Mouse (Mus musculus) CH12.LX (cell line): ENCODE results near the gene Cort. TPM values are rescaled to one million over a fixed set of nuclear protein-coding genes. Genes with fewer than 3 reads are reported as not detected.
A peak's percentile ranks its signal among the peaks of the same experiment; 100 is the strongest.

Experiments used
- DNase-seq: peaks from one replicate; pipeline ENCODE4 v3.0.0-alpha.2; 2013; ENCODE audit errors: extremely low read depth
- H3K27ac ChIP-seq: 2 replicates; pipeline ENCODE4 v1.5.1; 2012; ENCODE audit warnings: low read depth, mild to moderate bottlenecking, control low read depth, moderate library complexity; ENCODE audit not compliant: insufficient read depth
- H3K27me3 ChIP-seq: replicated peaks from 2 replicates; pipeline ENCODE3; 2012; ENCODE audit warnings: inconsistent platforms
- H3K36me3 ChIP-seq, 2 experiments: replicated peaks in 1 of 2; 2 replicates each; pipeline versions ENCODE3 to v1.6.1; 2012; ENCODE audit warnings: inconsistent platforms in 1 of 2, low read length in 1 of 2, mild to moderate bottlenecking in 1 of 2, mixed read lengths in 1 of 2, moderate library complexity in 1 of 2; ENCODE audit not compliant: control insufficient read depth in 1 of 2, insufficient read depth in 1 of 2
- H3K4me1 ChIP-seq, 2 experiments: 2 replicates each; pipeline ENCODE4 v1.6.1; 2012; ENCODE audit warnings: inconsistent platforms in 1 of 2, moderate library complexity in 1 of 2; ENCODE audit not compliant: insufficient read depth in 2 of 2, control insufficient read depth in 1 of 2
- H3K4me2 ChIP-seq: 2 replicates; pipeline ENCODE4 v1.6.1; 2012; ENCODE audit warnings: low read depth, mild to moderate bottlenecking, control low read depth; ENCODE audit not compliant: poor library complexity, insufficient read depth, severe bottlenecking
- H3K4me3 ChIP-seq, 3 experiments: fragments of 150-350 bp in 1 of 3; sonication (generic) in 1 of 3; replicated peaks in 1 of 3; 2 replicates each; pipeline versions ENCODE3 to v1.5.1; 2011 to 2012; ENCODE audit warnings: low read depth in 2 of 3, low read length in 2 of 3, mild to moderate bottlenecking in 2 of 3, moderate library complexity in 2 of 3, control low read depth in 1 of 3, improper control_type of control experiment in 1 of 3, inconsistent platforms in 1 of 3, mixed read lengths in 1 of 3; ENCODE audit not compliant: poor library complexity in 1 of 3
- H3K79me2 ChIP-seq: replicated peaks from 2 replicates; pipeline ENCODE4 v1.6.1; 2012; ENCODE audit warnings: mild to moderate bottlenecking, moderate library complexity; ENCODE audit not compliant: control insufficient read depth, poor library complexity, insufficient read depth, severe bottlenecking; ENCODE audit errors: extremely low read depth
- H3K9ac ChIP-seq: 2 replicates; pipeline ENCODE4 v1.6.1; 2012; ENCODE audit warnings: low read depth, mild to moderate bottlenecking, control low read depth, moderate library complexity; ENCODE audit not compliant: insufficient read depth
- H3K9me3 ChIP-seq: replicated peaks from 2 replicates; pipeline ENCODE3; 2012; ENCODE audit warnings: low read length, inconsistent platforms, mixed read lengths
- BHLHE40 ChIP-seq: IDR thresholded peaks from 2 replicates; pipeline ENCODE4 v1.6.1; 2011; ENCODE audit warnings: mild to moderate bottlenecking, low read depth, low read length, improper control_type of control experiment
- CHD1 ChIP-seq: IDR thresholded peaks from 2 replicates; pipeline ENCODE4 v1.6.1; 2012; ENCODE audit warnings: low read depth, low read length, improper control_type of control experiment, inconsistent platforms
- CHD2 ChIP-seq: IDR thresholded peaks from 2 replicates; pipeline ENCODE4 v1.6.1; 2011; ENCODE audit warnings: low read length, improper control_type of control experiment
- CTCF ChIP-seq, 2 experiments: IDR thresholded peaks in 1 of 2; conservative IDR thresholded peaks in 1 of 2; 2 replicates each; pipeline ENCODE4 v1.5.1; 2011 to 2012; ENCODE audit warnings: low read depth in 2 of 2, low read length in 2 of 2, improper control_type of control experiment in 1 of 2, inconsistent platforms in 1 of 2, mild to moderate bottlenecking in 1 of 2, moderate library complexity in 1 of 2
- E2F4 ChIP-seq: IDR thresholded peaks from 2 replicates; pipeline ENCODE4 v1.6.1; 2011; ENCODE audit warnings: low read depth, low read length, improper control_type of control experiment; ENCODE audit not compliant: insufficient replicate concordance
- ELF1 ChIP-seq: IDR thresholded peaks from 2 replicates; pipeline ENCODE4 v1.6.1; 2014; ENCODE audit warnings: low read depth, mild to moderate bottlenecking, inconsistent platforms, low read length, improper control_type of control experiment
- EP300 ChIP-seq: IDR thresholded peaks from 2 replicates; pipeline ENCODE4 v1.6.1; 2011; ENCODE audit warnings: low read length, improper control_type of control experiment
- ETS1 ChIP-seq: conservative IDR thresholded peaks from 2 replicates; pipeline ENCODE4 v1.6.1; 2012; ENCODE audit warnings: low read depth, mild to moderate bottlenecking, inconsistent platforms, low read length, improper control_type of control experiment, moderate library complexity
- GABPA ChIP-seq: IDR thresholded peaks from 2 replicates; pipeline ENCODE4 v1.6.1; 2012; ENCODE audit warnings: low read depth, low read length, improper control_type of control experiment, inconsistent platforms; ENCODE audit not compliant: insufficient replicate concordance
- HCFC1 ChIP-seq: IDR thresholded peaks from 2 replicates; pipeline ENCODE4 v1.6.1; 2012; ENCODE audit warnings: low read depth, mild to moderate bottlenecking, inconsistent platforms, low read length, improper control_type of control experiment
- IRF4 ChIP-seq: IDR thresholded peaks from 2 replicates; pipeline ENCODE4 v1.6.1; 2014; ENCODE audit warnings: low read depth, mild to moderate bottlenecking, inconsistent platforms, low read length, improper control_type of control experiment
- JUN ChIP-seq: IDR thresholded peaks from 2 replicates; pipeline ENCODE4 v1.6.1; 2011; ENCODE audit warnings: low read depth, mild to moderate bottlenecking, low read length, improper control_type of control experiment, moderate library complexity; ENCODE audit not compliant: insufficient read depth
- JUND ChIP-seq: conservative IDR thresholded peaks from 2 replicates; pipeline ENCODE4 v1.6.1; 2011; ENCODE audit warnings: low read depth, low read length, improper control_type of control experiment
- KAT2A ChIP-seq: IDR thresholded peaks from 2 replicates; pipeline ENCODE4 v1.6.1; 2012; ENCODE audit warnings: low read length, improper control_type of control experiment, inconsistent platforms; ENCODE audit not compliant: insufficient replicate concordance
- MAFK ChIP-seq: IDR thresholded peaks from 2 replicates; pipeline ENCODE4 v1.6.1; 2011; ENCODE audit warnings: low read length, improper control_type of control experiment; ENCODE audit not compliant: insufficient replicate concordance
- MAX ChIP-seq: IDR thresholded peaks from 2 replicates; pipeline ENCODE4 v1.6.1; 2011; ENCODE audit warnings: low read length, improper control_type of control experiment
- MAZ ChIP-seq: IDR thresholded peaks from 2 replicates; pipeline ENCODE4 v1.6.1; 2012; ENCODE audit warnings: low read depth, mild to moderate bottlenecking, inconsistent platforms, low read length, improper control_type of control experiment, moderate library complexity
- MEF2A ChIP-seq: IDR thresholded peaks from 2 replicates; pipeline ENCODE4 v1.6.1; 2014; ENCODE audit warnings: low read depth, mild to moderate bottlenecking, inconsistent platforms, low read length, improper control_type of control experiment, borderline replicate concordance
- MXI1 ChIP-seq: IDR thresholded peaks from 2 replicates; pipeline ENCODE4 v1.6.1; 2011; ENCODE audit warnings: mild to moderate bottlenecking, low read depth, low read length, improper control_type of control experiment
- MYC ChIP-seq: IDR thresholded peaks from 2 replicates; pipeline ENCODE4 v1.6.1; 2011; ENCODE audit warnings: low read depth, mild to moderate bottlenecking, improper control_type of control experiment, low read length
- NELFE ChIP-seq: IDR thresholded peaks from 2 replicates; pipeline ENCODE4 v1.6.1; 2011; ENCODE audit warnings: low read depth, low read length, improper control_type of control experiment
- NRF1 ChIP-seq: IDR thresholded peaks from 2 replicates; pipeline ENCODE4 v1.6.1; 2014; ENCODE audit warnings: low read depth, mild to moderate bottlenecking, inconsistent platforms, low read length, improper control_type of control experiment, moderate library complexity
- PAX5 ChIP-seq: IDR thresholded peaks from 2 replicates; pipeline ENCODE4 v1.6.1; 2012; ENCODE audit warnings: low read length, inconsistent platforms, mixed read lengths
- POLR2A ChIP-seq: IDR thresholded peaks from 2 replicates; pipeline ENCODE4 v1.6.1; 2011; ENCODE audit warnings: low read depth, mild to moderate bottlenecking, improper control_type of control experiment, low read length
- POLR2AphosphoS2 ChIP-seq: IDR thresholded peaks from 2 replicates; pipeline ENCODE4 v1.6.1; 2011; ENCODE audit warnings: low read depth, low read length, improper control_type of control experiment
- RAD21 ChIP-seq: IDR thresholded peaks from 2 replicates; pipeline ENCODE4 v1.6.1; 2011; ENCODE audit warnings: low read depth, mild to moderate bottlenecking, low read length, improper control_type of control experiment, moderate library complexity
- RCOR1 ChIP-seq: conservative IDR thresholded peaks from 2 replicates; pipeline ENCODE4 v1.6.1; 2012; ENCODE audit warnings: low read depth, mild to moderate bottlenecking, inconsistent platforms, low read length, improper control_type of control experiment
- SIN3A ChIP-seq: IDR thresholded peaks from 2 replicates; pipeline ENCODE4 v1.6.1; 2012; ENCODE audit warnings: low read length, improper control_type of control experiment, inconsistent platforms
- SMC3 ChIP-seq: IDR thresholded peaks from 2 replicates; pipeline ENCODE4 v1.6.1; 2011; ENCODE audit warnings: low read depth, low read length, improper control_type of control experiment
- TBP ChIP-seq: conservative IDR thresholded peaks from 2 replicates; pipeline ENCODE4 v1.6.1; 2011; ENCODE audit warnings: low read depth, low read length, improper control_type of control experiment
- TCF12 ChIP-seq: IDR thresholded peaks from 2 replicates; pipeline ENCODE4 v1.6.1; 2014; ENCODE audit warnings: low read depth, mild to moderate bottlenecking, inconsistent platforms, low read length, improper control_type of control experiment
- UBTF ChIP-seq: IDR thresholded peaks from 2 replicates; pipeline ENCODE4 v1.6.1; 2012; ENCODE audit warnings: low read depth, mild to moderate bottlenecking, inconsistent platforms, low read length, improper control_type of control experiment, moderate library complexity
- USF1 ChIP-seq: IDR thresholded peaks from 2 replicates; pipeline ENCODE4 v1.6.1; 2014; ENCODE audit warnings: low read depth, mild to moderate bottlenecking, inconsistent platforms, low read length, improper control_type of control experiment
- USF2 ChIP-seq: conservative IDR thresholded peaks from 2 replicates; pipeline ENCODE4 v1.6.1; 2011; ENCODE audit warnings: low read depth, low read length, improper control_type of control experiment
- ZC3H11A ChIP-seq: IDR thresholded peaks from 2 replicates; pipeline ENCODE4 v1.6.1; 2012; ENCODE audit warnings: low read depth, mild to moderate bottlenecking, inconsistent platforms, low read length, improper control_type of control experiment
- ZKSCAN1 ChIP-seq: IDR thresholded peaks from 2 replicates; pipeline ENCODE4 v1.6.1; 2012; ENCODE audit warnings: low read depth, inconsistent platforms, low read length, improper control_type of control experiment, borderline replicate concordance
- ZMIZ1 ChIP-seq: IDR thresholded peaks from 2 replicates; pipeline ENCODE4 v1.6.1; 2012; ENCODE audit warnings: low read depth, mild to moderate bottlenecking, inconsistent platforms, low read length, improper control_type of control experiment
- ZNF384 ChIP-seq: IDR thresholded peaks from 2 replicates; pipeline ENCODE4 v1.6.1; 2012; ENCODE audit warnings: low read depth, low read length, improper control_type of control experiment, inconsistent platforms
- dilution Hi-C: fragments of 300-500 bp; cut with MboI; formaldehyde crosslinking; loops from 2 replicates; pipeline ENCODE4 v1.14.3; 2020; ENCODE audit warnings: low sequenced_read_pairs; ENCODE audit not compliant: extremely low pct_unique_long_range_greater_than_20kb, extremely low pct_ligation_motif_present
- in situ Hi-C: fragments of 300-500 bp; cut with MboI; formaldehyde crosslinking; loops from 3 replicates; pipeline ENCODE4 v1.14.3; 2019; ENCODE audit warnings: low sequenced_read_pairs, low pct_ligation_motif_present, low pct_unique_long_range_greater_than_20kb, mixed read lengths
- polyA plus RNA-seq: library from polyadenylated mRNA; unstranded; fragments of >175 nt; gene quantifications from 2 replicates; pipeline ENCODE4 v1.2.1, GENCODE M21; 2012; ENCODE audit warnings: low read depth; ENCODE audit not compliant: insufficient read length
- total RNA-seq, 2 experiments: library from RNA; depleted of rRNA; stranded (reverse); fragments of 300-350 nt in 1 of 2; fragments of >200 nt in 1 of 2; gene quantifications; 2 replicates each; pipeline ENCODE4 v1.2.3; 2012 to 2014

Cort gene
- total and polyA plus RNA-seq, 3 experiments = 0.59 to 0.94 TPM; not detected in 1

DNA sequence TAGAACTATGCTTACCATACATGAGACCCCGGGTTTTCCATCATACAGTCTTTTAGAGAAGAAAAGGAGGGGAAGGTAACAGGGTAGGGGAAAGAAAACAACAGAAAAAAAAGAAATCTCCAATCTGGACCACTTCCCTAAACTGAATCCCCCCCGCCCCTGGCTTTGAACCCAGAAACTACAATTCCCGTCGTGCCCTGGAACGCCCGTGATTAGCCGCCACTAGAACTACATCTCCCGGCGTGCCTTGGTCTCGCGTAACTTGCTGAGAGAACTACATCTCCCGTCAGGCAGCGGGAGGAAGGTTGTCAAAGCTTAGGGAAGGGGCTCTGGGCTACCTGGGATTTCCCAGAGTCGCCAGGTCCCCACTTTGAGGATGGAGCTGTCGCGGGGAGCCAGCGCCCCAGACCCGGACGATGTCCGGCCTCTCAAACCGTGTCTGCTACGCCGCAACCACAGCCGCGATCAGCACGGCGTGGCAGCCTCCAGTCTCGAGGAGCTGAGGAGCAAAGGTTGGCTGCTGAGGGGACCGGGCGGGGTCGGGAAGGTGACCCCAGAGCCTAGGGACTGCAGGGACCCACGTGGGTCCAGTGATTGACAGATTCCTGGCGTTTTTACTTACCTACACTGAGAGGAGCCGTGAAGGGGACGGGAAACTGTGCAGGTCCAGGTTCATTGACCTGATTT lies 22.5 kb downstream of the Cort start, which contains the start of gene Dffa:
Dffa (plus strand) TSS at position 272 of the 687 bp plus-strand sequence.
- Histone ChIP-seq H3K27me3 (no peaks in the 10 kb centered on the region), H3K9me3 (no peaks in the 10 kb centered on the region), H3K4me1 (peaks cover 0 to 11% of the 10 kb centered on the region in 2 experiments; a peak in 3 of 4 replicates), H3K36me3 (peaks cover 18 to 25% of the 10 kb centered on the region in 2 experiments), H3K9ac (peak within 1 kb of the TSS; percentile 75), H3K4me2 (peak within 1 kb of the TSS; percentile 48), H3K79me2 (peaks cover 4% of the 10 kb centered on the region), H3K27ac (no peak within 1 kb of the TSS), H3K4me3 (peak within 1 kb of the TSS; percentile 69 to 93 (median 92))
- dilution Hi-C loops (no loop called here), in situ Hi-C loops (no loop called here)
- peak; percentile 97; the same call in 1 of the 2 replicates for TF ChIP-seq GABPA
- TF ChIP-seq KAT2A = peak; percentile 100
- peak; percentile 66 for TF ChIP-seq BHLHE40
- no peak for TF ChIP-seq JUND
- no peak for TF ChIP-seq JUN
- TF ChIP-seq TBP = 0 out of 2 replicates have a peak, but pooled peaks have one; percentile 55
- TF ChIP-seq ZMIZ1 = peak; percentile 40; the same call in 1 of the 2 replicates
- peak; percentile 82 for TF ChIP-seq POLR2A
- TF ChIP-seq UBTF = no peak
- TF ChIP-seq NRF1 = peak; percentile 43; the same call in 1 of the 2 replicates
- peak; percentile 38; the same call in 1 of the 2 replicates for TF ChIP-seq MEF2A
- no peak for TF ChIP-seq RCOR1
- peak; percentile 38; the same call in 1 of the 2 replicates for TF ChIP-seq USF1
- TF ChIP-seq SIN3A = peak; percentile 95
- no peak; the same call in 1 of the 2 replicates for TF ChIP-seq MAZ
- no peak for TF ChIP-seq MAFK
- TF ChIP-seq CHD2 = peak; percentile 100
- no peak for TF ChIP-seq PAX5
- TF ChIP-seq USF2 = no peak
- TF ChIP-seq RAD21 = no peak
- peak; percentile 66 for TF ChIP-seq MXI1
- 0 out of 2 replicates have a peak, but pooled peaks have one; percentile 48 for TF ChIP-seq IRF4
- no peak for TF ChIP-seq ZKSCAN1
- peak; percentile 99 for TF ChIP-seq HCFC1
- no peak; the same call in 1 of the 2 replicates for TF ChIP-seq POLR2AphosphoS2
- no peak for TF ChIP-seq E2F4
- TF ChIP-seq CHD1 = no peak
- TF ChIP-seq EP300 = no peak
- TF ChIP-seq ETS1 = no peak
- peak; percentile 55; the same call in 1 of the 2 replicates for TF ChIP-seq NELFE
- no peak for TF ChIP-seq CTCF (conservative IDR thresholded peaks at IDR 0.05 in 1 of 2, IDR thresholded peaks at IDR 0.05 in 1 of 2; ENCODE audit: low read depth in 2 of 2, low read length in 2 of 2)
- TF ChIP-seq ZNF384 = peak; percentile 72
- TF ChIP-seq MAX = no peak
- TF ChIP-seq TCF12 = peak; percentile 57; the same call in 1 of the 2 replicates
- TF ChIP-seq ELF1 = peak; percentile 85
- TF ChIP-seq ZC3H11A = no peak
- 0 out of 2 replicates have a peak, but pooled peaks have one; percentile 13 for TF ChIP-seq MYC
- no peak for TF ChIP-seq SMC3
- DNase-seq = peak; percentile 93
